Mouse (Mus musculus): Measurements from ENCODE around the gene Pcca. TPM values are rescaled to one million over a fixed set of nuclear protein-coding genes. Genes with fewer than 3 reads are reported as not detected.

Gene Pcca
- polyA plus RNA-seq, 1 experiment, result 28.3 TPM

DNA sequence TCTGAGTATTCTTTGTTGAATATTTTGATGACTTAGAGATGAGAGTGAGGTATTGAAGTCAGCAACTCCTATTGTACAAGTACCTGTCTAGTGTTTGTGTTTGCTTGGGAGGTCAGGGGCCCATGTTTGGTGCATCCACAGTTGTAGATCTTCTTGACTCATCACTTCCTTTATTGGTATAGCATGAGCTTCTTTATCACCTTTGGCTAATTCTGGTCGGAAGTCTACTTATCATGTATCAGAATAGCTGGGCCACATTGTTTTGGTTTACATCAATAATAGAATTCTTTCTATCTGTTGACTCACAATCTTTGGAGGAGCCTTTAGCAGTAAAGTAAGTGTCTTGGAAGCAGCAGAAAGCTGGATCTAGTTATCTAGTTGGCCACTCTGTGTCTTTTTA is 108.3 kb downstream of the Pcca start:
- no peak for DNase-seq (ENCODE audit: low spot score)

- no peak for DNase-seq (ENCODE audit: low spot score)
These were observed 114.1 kb downstream of the Pcca start for GRCm38 (mm10) chr14:122648214-122648613.

- no peak for DNase-seq (ENCODE audit: low spot score)
These were observed 115.3 kb downstream of the Pcca start for GRCm38 (mm10) chr14:122649336-122649950.

DNA sequence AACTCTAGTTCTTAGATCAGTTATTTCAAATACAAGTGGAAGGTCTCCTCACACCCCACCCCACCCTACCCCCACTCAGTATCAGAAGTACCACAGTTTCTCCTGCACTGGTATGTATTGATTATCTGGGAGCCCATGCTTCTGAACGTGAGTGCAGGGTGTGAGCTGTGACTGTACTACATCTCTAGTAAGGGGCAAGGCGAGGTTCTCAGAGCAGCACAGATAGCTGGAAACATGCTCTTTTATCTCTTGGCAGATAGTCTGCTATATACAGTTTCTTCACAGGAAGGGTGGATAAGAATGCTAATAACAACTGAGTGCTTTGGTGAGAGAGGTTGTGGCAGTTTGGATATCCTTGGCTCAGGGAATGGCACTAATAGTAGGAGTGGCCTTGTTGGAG is 117.6 kb downstream of the Pcca start:
- DNase-seq (ENCODE audit: low spot score), result no peak

- no peak for DNase-seq (ENCODE audit: low spot score)
These were observed 141.5 kb downstream of the Pcca start for GRCm38 (mm10) chr14:122675661-122676060.

DNA sequence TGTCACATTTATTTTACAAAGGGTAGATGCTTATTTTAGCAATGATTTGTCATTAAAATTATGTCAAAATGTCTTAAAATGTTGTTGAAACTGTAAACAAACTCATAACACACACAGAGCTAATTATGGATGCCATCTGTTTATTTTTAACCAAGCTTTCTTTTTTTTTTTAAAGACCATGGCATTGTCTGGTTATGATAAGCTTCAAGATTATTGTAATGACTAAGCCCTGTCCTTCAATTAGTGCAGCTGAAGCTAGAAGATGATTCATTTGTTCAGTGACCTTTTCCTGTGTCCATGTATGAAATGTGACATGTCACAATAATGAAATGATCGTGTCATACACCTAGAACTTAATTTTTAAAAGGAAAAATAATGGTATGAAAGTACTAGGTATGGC is 149.5 kb downstream of the Pcca start:
- no peak for DNase-seq (ENCODE audit: low spot score)

- DNase-seq (ENCODE audit: low spot score), result no peak
These were observed 150.1 kb downstream of the Pcca start for GRCm38 (mm10) chr14:122684250-122684649.

GRCm38 (mm10) chr14:122684811-122685210 is 150.7 kb downstream of the Pcca start:
- DNase-seq (ENCODE audit: low spot score), result no peak

DNA sequence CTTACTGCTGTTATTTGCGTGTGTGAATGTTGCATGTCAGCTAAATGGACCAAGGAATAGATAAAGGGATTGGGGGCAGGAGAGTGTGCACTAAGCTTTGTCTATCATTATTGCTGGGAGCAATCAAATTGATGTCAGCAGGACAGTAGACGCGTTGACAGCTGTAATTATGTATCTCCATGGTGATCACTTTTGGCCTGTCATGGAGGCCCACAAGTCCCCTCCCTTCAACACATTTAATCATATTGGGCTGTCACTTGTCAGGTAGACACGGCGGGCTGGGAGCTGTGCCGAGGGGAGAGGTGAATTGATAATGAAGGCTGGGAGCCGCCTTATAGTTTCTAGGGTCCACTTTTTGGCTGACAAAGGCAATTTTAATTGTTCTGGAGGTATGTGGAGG is 153.3 kb downstream of the Pcca start:
- DNase-seq (ENCODE audit: low spot score), result no peak

- no peak for DNase-seq (ENCODE audit: low spot score)
These were observed 154.3 kb downstream of the Pcca start for GRCm38 (mm10) chr14:122688378-122688777.

DNA sequence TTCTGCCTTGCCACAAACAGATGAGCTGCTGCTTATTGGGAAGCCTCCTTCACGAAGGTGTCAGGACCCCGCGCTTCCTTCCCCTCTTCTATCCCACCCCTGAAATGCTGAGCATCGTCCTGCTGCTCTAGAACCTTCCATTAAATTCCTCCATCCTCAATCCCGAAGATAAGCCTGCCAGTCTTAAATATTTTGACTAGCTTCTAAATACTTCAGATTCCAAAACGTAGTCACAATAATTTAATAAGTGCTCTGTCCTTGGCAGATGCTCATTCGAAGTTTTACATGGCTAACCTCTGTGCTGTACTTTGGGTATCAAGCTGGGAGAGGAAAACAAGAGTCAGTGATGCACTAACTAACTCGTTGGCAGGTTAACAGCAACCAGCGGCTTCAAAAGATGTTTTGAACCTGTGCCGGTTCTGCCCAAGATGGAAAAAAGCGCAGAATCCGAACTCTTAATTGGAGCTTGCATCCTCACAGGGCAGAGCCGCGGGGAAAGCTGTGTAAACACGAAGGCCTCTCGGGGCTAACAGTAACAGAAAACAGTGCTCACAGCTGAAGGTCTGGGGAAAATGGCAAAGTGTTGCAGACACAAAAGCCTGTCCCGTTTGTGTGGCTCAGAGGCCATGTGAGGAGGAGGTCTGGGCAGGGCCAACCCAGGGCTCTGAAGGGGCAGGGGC is 155.2 kb downstream of the Pcca start:
- DNase-seq (ENCODE audit: low spot score), result no peak

DNA sequence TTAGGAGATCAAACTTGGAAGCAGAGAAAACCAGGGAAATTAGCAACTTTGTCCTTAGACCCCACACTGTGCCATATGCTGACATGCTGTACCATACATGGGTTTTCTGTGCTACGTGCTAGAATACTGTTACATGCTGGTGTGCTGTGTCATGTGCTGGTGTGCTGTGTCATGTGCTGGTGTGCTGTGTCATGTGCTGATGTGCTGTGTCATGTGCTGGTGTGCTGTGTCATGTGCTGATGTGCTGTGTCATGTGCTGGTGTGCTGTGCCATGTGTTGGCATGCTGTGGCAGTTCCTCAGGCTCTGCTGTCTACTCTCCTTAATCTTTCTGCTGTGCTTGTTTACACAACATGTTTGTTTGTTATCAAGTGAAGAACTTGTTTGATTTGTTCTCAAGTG is 157.4 kb downstream of the Pcca start:
- no peak for DNase-seq (ENCODE audit: low spot score)

DNA sequence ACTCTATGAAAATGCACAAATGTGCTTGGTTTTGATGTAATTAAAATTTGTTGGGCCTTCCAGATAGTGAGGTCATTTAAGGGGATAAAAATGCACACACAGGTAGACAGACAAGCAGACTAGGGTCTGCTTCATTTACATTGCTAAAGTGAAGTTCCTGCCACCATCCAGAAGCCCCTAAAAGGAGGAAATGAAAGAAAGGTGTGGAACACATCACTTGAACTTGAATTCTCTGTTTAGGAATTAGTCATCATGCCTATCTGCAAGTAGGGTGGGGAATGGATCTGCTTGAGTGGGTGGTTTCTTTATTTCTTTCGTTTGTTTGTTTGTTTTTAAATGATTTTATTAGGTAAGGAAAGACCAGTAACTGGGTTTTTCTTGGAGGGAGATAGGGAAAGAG is 166.2 kb downstream of the Pcca start:
- no peak for DNase-seq (ENCODE audit: low spot score)

GRCm38 (mm10) chr14:122713793-122714192 is 179.7 kb downstream of the Pcca start:
- no peak for DNase-seq (ENCODE audit: low spot score)

DNA sequence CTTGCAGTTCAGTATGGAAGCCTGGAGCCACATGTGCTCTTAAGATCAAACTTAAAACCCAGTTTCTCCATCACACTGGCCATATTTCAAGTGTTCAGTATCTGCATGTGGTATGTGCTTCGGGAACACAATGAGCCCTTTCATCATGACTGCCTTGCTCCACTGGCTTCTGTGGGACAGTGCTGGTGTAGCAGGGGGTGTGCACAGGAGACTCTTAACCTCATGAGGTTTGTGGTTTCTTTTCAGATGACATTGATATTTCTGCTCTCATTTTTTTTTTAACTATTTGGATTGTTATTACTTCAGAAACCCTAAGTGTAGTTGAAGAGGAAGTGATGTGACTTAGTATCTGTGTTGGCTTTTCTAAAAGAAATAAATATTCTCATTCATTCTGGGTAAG is 180.8 kb downstream of the Pcca start:
- no peak for DNase-seq (ENCODE audit: low spot score)

- no peak for DNase-seq (ENCODE audit: low spot score)
These were observed 181.9 kb downstream of the Pcca start for GRCm38 (mm10) chr14:122716057-122716456.

GRCm38 (mm10) chr14:122719496-122720080 is 185.5 kb downstream of the Pcca start:
- no peak for DNase-seq (ENCODE audit: low spot score)

DNA sequence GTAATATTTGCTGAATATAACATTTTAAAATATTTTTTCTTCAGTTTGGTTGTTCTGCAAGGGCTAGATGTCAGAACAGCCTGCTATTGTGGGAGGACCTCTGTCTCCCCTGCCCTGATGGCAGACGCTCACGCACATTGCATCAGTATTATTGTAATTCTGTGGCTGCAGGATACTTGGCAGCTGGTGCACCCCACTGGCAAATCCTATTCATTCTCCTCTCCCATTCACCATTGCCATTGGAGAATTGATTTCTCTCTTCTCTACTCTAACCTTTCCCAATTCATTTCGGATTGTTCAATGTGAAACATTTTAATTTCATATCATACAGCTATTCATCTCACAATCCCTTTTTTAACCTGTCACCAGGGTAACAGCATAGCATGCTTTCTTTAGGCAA is 186.9 kb downstream of the Pcca start:
- DNase-seq (ENCODE audit: low spot score), result no peak

- DNase-seq (ENCODE audit: low spot score), result no peak
These were observed 187.6 kb downstream of the Pcca start for GRCm38 (mm10) chr14:122721750-122722149.

DNA sequence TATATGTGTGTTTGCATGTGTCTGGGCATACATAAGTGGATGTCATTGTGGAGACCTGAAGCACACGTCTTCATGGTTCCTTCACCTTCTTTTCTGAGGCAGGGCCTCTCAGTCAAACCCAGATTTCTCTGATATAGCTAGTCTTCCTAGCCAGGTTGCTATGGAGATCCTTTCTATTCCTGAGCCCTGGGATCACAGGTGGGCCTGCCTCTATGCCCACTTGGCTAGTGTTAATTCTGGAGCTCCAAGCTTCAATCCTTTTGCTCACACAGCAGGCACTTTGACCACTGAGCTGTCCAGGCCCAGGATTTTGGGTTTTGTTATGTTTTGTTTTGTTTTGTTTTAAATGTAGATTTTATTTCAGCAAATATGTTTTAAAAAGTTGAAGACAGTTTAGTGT is 192.3 kb downstream of the Pcca start:
- no peak for DNase-seq (ENCODE audit: low spot score)

DNA sequence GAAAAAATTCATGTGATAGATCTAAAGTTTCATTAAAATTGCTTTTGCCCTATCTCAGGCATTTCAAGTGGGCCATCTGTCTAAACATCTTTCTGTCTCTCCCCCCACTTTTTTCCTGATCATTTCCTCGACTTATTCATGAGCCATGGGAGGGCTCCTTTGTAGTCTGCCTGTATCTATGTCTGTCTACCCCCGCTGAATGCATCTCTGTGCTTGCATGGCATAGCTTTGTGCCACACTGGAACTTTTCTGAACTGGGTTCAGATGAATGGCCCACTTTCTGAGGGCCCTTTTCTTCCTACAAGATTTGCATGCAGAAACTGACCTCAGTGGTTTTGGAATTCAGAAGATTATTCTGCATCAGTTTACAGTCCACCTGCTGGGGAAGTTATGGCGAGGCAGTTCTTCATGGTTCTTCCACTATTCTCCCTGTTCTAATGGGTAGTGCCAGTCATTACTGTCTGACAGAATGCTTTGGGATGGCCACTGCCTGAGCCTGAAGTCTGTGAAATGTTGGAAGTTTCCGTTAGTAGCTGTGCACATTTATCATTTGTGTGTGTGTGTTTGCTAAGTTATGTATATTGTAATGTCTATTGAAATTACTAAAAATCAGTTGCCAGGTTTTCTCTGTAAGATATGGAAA is 195.4 kb downstream of the Pcca start:
- no peak for DNase-seq (ENCODE audit: low spot score)

GRCm38 (mm10) chr14:122730921-122731551 is 196.9 kb downstream of the Pcca start:
- DNase-seq (ENCODE audit: low spot score), result no peak

Data from urinary bladder, adult 2 months (tissue).